9 mouse cellular contexts compared by ENCODE assay signal in the genomic region with DNA sequence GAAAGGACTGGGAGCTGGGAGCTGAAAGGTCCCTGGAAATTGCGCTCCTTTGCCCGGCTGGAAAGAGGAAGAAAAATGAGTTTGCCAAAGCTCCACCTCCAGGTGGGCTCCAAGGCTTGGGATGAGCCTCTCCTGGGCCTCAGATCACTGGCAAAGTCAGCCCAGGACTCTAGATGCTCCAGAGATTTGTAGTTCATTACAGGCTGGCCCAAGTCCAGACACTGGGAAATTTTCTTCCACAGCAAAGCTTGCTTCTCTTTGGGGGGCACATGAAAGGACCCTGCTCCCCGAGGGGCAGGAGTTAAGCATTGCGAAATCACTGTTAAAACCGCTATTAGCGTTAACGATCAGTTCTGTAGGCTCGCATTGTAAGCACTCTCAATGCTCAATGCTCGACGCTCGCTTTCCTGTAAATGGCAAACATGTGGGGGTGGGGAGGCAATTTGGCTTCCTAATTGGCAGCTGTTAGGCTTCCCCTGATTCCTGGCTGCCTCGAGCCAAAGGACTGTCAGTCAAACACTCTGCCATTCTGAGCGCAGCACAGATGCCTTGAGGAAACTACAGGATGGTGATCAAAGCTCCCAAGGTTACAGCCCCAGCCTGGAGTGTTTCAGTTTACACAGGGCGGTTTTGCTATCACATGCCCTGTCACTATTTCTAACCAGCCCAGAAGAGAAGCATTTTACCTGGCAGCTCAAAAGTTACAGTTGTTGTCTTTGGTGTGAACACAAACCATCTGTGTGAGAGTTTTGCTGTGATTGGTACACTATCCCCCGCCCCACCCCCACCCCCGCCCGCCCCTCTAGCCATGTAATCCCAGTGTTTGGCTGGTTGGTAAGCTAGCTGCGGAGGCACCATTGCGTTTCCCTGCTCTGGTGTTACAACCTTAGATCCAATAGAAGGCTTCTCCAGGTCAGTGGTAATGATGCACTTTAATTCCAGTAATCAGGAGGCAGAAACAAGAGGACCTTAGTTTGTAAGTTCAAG. TPM values are rescaled to one million over a fixed set of nuclear protein-coding genes. Genes with fewer than 3 reads are reported as not detected.
A peak's percentile ranks its signal among the peaks of the same experiment; 100 is the strongest.
DNase-seq lines count a peak whose midpoint lies in the region; ATAC-seq lines count a peak whose summit lies in the region.
"Had no signal": no experiment of that assay in that cellular context is flagged by ENCODE, and none has a peak within 500 bp of the region (broad histone marks: within the 10 kb centered on the region; RNA-seq: fewer than 3 reads in every experiment).

No protein-coding gene starts in this region.

- 11% methylated on average over 19 of the region's 19 CpGs for WGBS in embryonic facial prominence, embryonic 10.5 days

- H3K36me3 ChIP-seq in embryonic facial prominence, embryonic 10.5 days (replicated peaks), result no peaks in the 10 kb centered on the region

- intact Hi-C loops in left cerebral cortex, postnatal 10 days (cut with DNase I), result no loop called here
- intact Hi-C loops in left cerebral cortex, postnatal 25 days (cut with DNase I), result no loop called here
- intact Hi-C loops in heart, postnatal 36 days (cut with DNase I), result no loop called here

- H3K27me3 ChIP-seq in embryonic facial prominence, embryonic 10.5 days (replicated peaks; ENCODE audit: low read depth, poor library complexity, severe bottlenecking), result peaks cover 63% of the 10 kb centered on the region
- H3K27me3 ChIP-seq: Patski had no signal

- H3K4me1 ChIP-seq in embryonic facial prominence, embryonic 10.5 days, result peaks cover 24% of the 10 kb centered on the region

- H3K4me3 ChIP-seq in embryonic facial prominence, embryonic 10.5 days, result peak overlapping the region; percentile 79

- ATAC-seq in megakaryocyte progenitor cell, adult 5-6 weeks (replicated peaks; ENCODE audit: poor library complexity), result peak; percentile 11; the same call in 1 of the 2 replicates

- no peak overlapping the region for H3K27ac ChIP-seq in embryonic facial prominence, embryonic 10.5 days (replicated peaks)

- DNase-seq in left cerebral cortex, postnatal 10 days (ENCODE audit: extremely low spot score in 1 of 2, low spot score in 2 of 2), result peak; percentile 24 to 48
- no peak for DNase-seq in left cerebral cortex, postnatal 25 days (ENCODE audit: low spot score in 2 of 2)
- DNase-seq in embryonic facial prominence, embryonic 10.5 days (ENCODE audit: low spot score), result peak; percentile 70
- DNase-seq in heart, postnatal 36 days, result peak; percentile 10 to 13
- DNase-seq in layer of hippocampus, adult 9-11 months, result peak; percentile 60
- DNase-seq in ovary, postnatal 10 days (ENCODE audit: low spot score), result no peak
- DNase-seq in right cerebral cortex, postnatal 36 days (ENCODE audit: low spot score in 2 of 2), result no peak

- H3K9me3 ChIP-seq in embryonic facial prominence, embryonic 10.5 days, result no peaks in the 10 kb centered on the region

RNA-seq across cellular contexts. Expression of gene Mcub, which starts 0.8 kb away (rescaled TPM):
- 1 to 10 TPM; 1.8 to 3.3 TPM for total RNA-seq in left cerebral cortex, postnatal 10 days (2021)
- total RNA-seq in left cerebral cortex, postnatal 25 days (2021), result 1 to 10 TPM in 1 of 2 experiments, under 1 TPM in 1; 0.99 to 1.9 TPM
- 1.2 and 1.4 TPM in 2 replicates for polyA plus RNA-seq in embryonic facial prominence, embryonic 10.5 days (2016; fragmentation: Nextera tagmentation; extraction: Ambion mirVana)
- 1 to 10 TPM; 2.4 to 2.7 TPM for total RNA-seq in heart, postnatal 36 days (2021)
- 3.3 TPM in 2 replicates for total RNA-seq in megakaryocyte progenitor cell, adult 5-6 weeks (2015)
- 4.2 and 4.4 TPM in 2 replicates for total RNA-seq in megakaryocyte progenitor cell, adult 5-6 weeks (2017)

Comparison
In these comparisons a context has a peak if more than half of its experiments do, and no peak if none do; other contexts are left out.
1. DNase-seq: peak in left cerebral cortex, postnatal 10 days (2 of 2), embryonic facial prominence, embryonic 10.5 days (single experiment), heart, postnatal 36 days (2 of 2) and layer of hippocampus, adult 9-11 months (single experiment); none in left cerebral cortex, postnatal 25 days (0 of 2), ovary, postnatal 10 days (single experiment) and right cerebral cortex, postnatal 36 days (0 of 2).